Mouse (Mus musculus) midbrain, embryonic 12.5 days (tissue): ENCODE results near the gene Lrmp. TPM values are rescaled to one million over a fixed set of nuclear protein-coding genes. Genes with fewer than 3 reads are reported as not detected.

ENCODE experiments used
- ATAC-seq: fragments of 200-750 bp; cut with Nextera tagmentation; 2 replicates; pipeline ENCODE4 v1.8.0; 2017; ENCODE audit warnings: low read depth, moderate TSS enrichment, moderate library complexity; ENCODE audit not compliant: low FRiP score
- H3K27ac ChIP-seq: fragments of 300-500 bp; sonication (generic); replicated peaks from 2 replicates; pipeline ENCODE4 v1.5.1; 2016; ENCODE audit warnings: mild to moderate bottlenecking
- H3K27me3 ChIP-seq: fragments of 300-500 bp; sonication (generic); 2 replicates; pipeline ENCODE4 v1.6.1; 2016; ENCODE audit warnings: mild to moderate bottlenecking
- H3K36me3 ChIP-seq: fragments of 300-500 bp; sonication (generic); 2 replicates; pipeline ENCODE4 v1.6.1; 2016
- H3K4me1 ChIP-seq: fragments of 300-500 bp; sonication (generic); 2 replicates; pipeline ENCODE4 v1.6.1; 2016
- H3K4me2 ChIP-seq: fragments of 300-500 bp; sonication (generic); replicated peaks from 2 replicates; pipeline ENCODE4 v1.6.1; 2016; ENCODE audit warnings: mild to moderate bottlenecking, moderate library complexity
- H3K4me3 ChIP-seq: fragments of 300-500 bp; sonication (generic); 2 replicates; pipeline ENCODE4 v1.5.1; 2016; ENCODE audit warnings: mild to moderate bottlenecking
- H3K9ac ChIP-seq: fragments of 300-500 bp; sonication (generic); replicated peaks from 2 replicates; pipeline ENCODE4 v1.6.1; 2016; ENCODE audit warnings: mild to moderate bottlenecking, moderate library complexity
- H3K9me3 ChIP-seq: fragments of 300-500 bp; sonication (generic); 2 replicates; pipeline ENCODE4 v1.6.1; 2016; ENCODE audit warnings: mild to moderate bottlenecking
- WGBS: fragments of 180-500 bp; shearing (Covaris S2); methylation state at CpG from one replicate; pipeline ENCODE4 v1.1.7; 2016; 5-methylcytosine and 5-hydroxymethylcytosine counted together
- polyA plus RNA-seq: library from polyadenylated mRNA; unstranded; fragments of >200 nt; fragmentation: Nextera tagmentation; extraction: Ambion mirVana; gene quantifications from 2 replicates; pipeline ENCODE4 v1.2.1, GENCODE M21; 2016

Lrmp gene
- polyA plus RNA-seq, 1 experiment from 2014 or later = 1.1 TPM

DNA sequence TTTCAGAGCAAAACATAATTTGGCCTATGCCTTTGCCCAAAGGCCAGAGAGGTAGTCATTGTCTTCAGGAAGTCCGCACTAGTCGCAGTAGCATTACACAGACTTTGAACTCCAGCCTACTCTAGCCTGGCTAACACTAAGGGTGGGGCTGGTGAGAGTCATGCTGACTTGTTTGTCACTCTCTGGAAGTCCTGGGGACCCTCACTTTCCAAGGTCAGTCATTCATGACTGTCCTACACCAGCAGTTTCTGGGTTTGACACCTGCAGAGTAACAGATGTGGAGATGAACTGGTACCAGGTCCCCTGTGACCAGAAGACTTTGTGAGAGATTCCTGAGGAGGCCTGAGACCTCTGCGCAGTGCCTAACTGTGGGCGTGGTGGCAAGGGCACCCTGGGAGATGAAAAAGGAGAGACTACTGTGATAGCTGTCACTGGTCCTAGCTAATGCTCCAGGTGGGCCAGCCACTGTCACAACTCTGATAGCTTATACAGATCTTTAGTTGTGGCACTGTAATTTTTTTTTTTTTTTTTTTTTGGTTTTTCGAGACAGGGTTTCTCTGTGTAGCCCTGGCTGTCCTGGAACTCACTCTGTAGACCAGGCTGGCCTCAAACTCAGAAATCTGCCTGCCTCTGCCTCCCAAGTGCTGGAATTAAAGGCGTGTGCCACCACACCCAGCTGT is 9.2 kb upstream of the Lrmp start:
- no peak overlapping the region for H3K27ac ChIP-seq
- no peak for ATAC-seq
- 88% methylated on average over 5 of the region's 6 CpGs for WGBS
- H3K4me1 ChIP-seq = no peaks in the 10 kb centered on the region
- no peaks in the 10 kb centered on the region for H3K27me3 ChIP-seq
- H3K4me3 ChIP-seq = no peak overlapping the region
- H3K9me3 ChIP-seq = no peaks in the 10 kb centered on the region
- H3K9ac ChIP-seq = no peak overlapping the region
- H3K36me3 ChIP-seq = no peaks in the 10 kb centered on the region
- H3K4me2 ChIP-seq = no peak overlapping the region

DNA sequence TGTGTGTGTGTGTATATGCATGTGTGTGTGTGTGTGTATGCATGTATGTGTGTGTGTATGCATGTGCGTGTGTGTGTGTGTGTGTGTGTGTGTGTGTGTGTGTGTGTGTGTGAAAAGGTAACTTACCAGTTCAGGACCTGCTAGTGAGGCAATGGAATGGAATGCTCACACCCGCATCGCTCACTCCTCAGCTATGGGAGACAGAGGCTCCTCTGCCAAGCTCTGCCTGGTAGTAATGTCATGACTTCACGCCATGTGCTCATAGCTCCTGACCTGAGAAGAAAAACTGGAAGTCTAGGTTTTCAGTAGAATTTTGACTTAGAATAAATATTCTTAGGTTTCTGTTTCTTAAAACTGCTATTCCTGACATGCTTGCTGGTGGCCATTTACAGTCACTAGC is 4.7 kb upstream of the Lrmp start:
- Histone ChIP-seq H3K4me1 (no peaks in the 10 kb centered on the region), H3K9ac (no peak overlapping the region), H3K27me3 (no peaks in the 10 kb centered on the region), H3K4me3 (no peak overlapping the region), H3K36me3 (no peaks in the 10 kb centered on the region), H3K27ac (no peak overlapping the region), H3K4me2 (no peak overlapping the region), H3K9me3 (no peaks in the 10 kb centered on the region)
- 95% methylated on average over 4 of the region's 4 CpGs for WGBS
- no peak for ATAC-seq

DNA sequence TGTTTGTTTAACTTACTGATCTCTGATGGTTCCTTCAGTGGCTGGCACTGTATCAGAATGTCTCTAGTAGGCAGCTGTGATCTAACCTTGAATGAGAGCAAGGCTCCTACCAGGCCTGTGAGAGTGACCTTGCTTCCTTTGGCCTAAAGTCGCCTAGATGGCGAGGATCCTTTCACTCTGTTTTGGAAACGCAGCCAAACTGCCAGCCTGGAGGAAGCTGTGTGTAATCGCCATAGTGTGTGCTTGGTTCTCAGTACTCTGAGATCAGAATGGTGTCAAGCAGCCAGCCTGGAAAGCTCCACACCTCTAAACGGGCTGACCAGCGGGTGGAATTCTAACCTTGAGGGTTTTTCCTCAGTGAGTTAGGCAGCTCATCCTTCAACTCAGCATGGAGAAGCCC is 2.6 kb upstream of the Lrmp start:
- Histone ChIP-seq H3K4me3 (no peak overlapping the region), H3K27me3 (no peaks in the 10 kb centered on the region), H3K4me2 (no peak overlapping the region), H3K36me3 (no peaks in the 10 kb centered on the region), H3K4me1 (peaks cover 13% of the 10 kb centered on the region), H3K9ac (no peak overlapping the region), H3K27ac (no peak overlapping the region), H3K9me3 (no peaks in the 10 kb centered on the region)
- ATAC-seq = no peak
- 71% methylated on average over 6 of the region's 6 CpGs for WGBS

DNA sequence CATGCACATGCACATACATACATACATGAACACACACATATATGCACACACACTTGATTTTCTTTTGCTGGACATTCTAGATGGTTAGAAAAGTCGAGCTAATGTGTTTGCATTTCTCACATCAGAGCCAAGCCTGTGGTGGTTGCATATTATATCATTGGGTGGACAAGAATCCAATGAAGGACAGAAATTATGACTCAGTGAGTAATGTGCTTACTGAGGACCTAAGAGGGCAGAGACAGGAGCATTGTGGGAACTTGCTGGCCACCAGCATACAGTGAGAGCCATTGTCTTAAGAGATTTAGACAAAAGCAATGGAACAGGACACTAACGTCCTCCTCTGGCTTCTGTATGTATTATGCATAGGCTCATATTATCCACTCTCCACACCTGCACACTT is 892 bp upstream of the Lrmp start:
- 78% methylated on average over 2 of the region's 2 CpGs for WGBS
- Histone ChIP-seq H3K9me3 (no peaks in the 10 kb centered on the region), H3K4me2 (no peak overlapping the region), H3K27me3 (no peaks in the 10 kb centered on the region), H3K36me3 (no peaks in the 10 kb centered on the region), H3K27ac (no peak overlapping the region), H3K4me1 (peaks cover 13% of the 10 kb centered on the region), H3K4me3 (no peak overlapping the region), H3K9ac (no peak overlapping the region)
- ATAC-seq = no peak

DNA sequence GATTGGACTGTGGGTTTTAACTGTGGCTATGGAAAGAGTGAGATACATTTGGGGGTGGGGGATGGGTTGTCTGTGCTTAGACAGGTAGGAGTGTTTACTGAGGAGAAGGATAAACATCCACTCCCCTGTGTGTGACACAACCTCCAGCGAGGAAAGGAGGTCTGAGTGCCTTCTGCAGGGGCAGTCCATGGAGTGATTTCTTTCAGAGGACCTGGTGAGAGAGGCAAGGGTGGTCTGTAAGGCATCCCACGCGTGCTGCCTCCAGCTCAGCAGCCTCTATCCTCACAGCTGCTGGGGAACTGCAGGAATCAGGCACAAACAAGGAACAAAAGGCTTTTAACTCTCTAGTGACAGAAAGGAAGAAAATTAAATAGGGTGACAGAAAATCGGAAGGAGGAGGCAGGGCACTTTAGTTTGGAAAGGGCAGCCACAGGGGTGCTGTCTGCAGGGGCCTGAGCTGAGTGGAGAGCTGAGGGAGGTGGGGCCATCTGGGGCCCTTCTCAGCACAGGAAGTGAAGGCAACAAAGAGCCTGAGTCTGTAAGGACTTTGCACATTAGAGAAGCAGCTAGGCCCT is 732 bp downstream of the Lrmp start:
- H3K4me3 ChIP-seq = no peak overlapping the region

DNA sequence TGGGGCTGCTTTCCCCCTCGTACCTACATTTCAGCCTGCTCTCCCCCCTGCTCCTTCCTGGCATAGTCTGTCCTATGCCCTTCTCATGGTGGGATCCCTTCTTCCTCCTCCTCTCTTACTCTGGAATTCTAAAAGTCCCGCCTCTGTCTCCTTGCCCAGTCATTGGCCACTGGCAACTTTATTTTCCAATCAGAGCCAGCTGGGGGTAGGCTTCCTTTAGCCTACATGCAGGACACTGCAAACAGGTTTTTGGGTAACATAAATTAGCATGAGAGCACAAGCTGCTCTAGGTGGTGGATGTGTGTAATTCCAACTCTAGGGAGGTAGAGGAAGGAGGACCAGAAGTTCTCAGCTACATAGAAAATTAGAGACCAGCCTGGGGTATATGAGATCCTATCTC is 4.6 kb downstream of the Lrmp start:
- 71% methylated on average over 2 of the region's 2 CpGs for WGBS
- Histone ChIP-seq H3K36me3 (no peaks in the 10 kb centered on the region), H3K27ac (no peak overlapping the region), H3K9me3 (no peaks in the 10 kb centered on the region), H3K4me1 (peaks cover 27% of the 10 kb centered on the region), H3K9ac (no peak overlapping the region), H3K4me2 (no peak overlapping the region), H3K27me3 (peaks cover 14% of the 10 kb centered on the region), H3K4me3 (no peak overlapping the region)
- ATAC-seq = no peak

More for the DNA sequence above, 732 bp downstream of the Lrmp start:
- Histone ChIP-seq H3K36me3 (no peaks in the 10 kb centered on the region), H3K4me1 (peaks cover 16% of the 10 kb centered on the region), H3K4me2 (peak overlapping the region; percentile 34), H3K9ac (no peak overlapping the region; the same call in 1 of the 2 replicates), H3K9me3 (no peaks in the 10 kb centered on the region), H3K27ac (peak overlapping the region; percentile 74), H3K27me3 (peaks cover 7% of the 10 kb centered on the region)
- peak; percentile 81 for ATAC-seq
- WGBS = 5% methylated on average over 4 of the region's 4 CpGs

DNA sequence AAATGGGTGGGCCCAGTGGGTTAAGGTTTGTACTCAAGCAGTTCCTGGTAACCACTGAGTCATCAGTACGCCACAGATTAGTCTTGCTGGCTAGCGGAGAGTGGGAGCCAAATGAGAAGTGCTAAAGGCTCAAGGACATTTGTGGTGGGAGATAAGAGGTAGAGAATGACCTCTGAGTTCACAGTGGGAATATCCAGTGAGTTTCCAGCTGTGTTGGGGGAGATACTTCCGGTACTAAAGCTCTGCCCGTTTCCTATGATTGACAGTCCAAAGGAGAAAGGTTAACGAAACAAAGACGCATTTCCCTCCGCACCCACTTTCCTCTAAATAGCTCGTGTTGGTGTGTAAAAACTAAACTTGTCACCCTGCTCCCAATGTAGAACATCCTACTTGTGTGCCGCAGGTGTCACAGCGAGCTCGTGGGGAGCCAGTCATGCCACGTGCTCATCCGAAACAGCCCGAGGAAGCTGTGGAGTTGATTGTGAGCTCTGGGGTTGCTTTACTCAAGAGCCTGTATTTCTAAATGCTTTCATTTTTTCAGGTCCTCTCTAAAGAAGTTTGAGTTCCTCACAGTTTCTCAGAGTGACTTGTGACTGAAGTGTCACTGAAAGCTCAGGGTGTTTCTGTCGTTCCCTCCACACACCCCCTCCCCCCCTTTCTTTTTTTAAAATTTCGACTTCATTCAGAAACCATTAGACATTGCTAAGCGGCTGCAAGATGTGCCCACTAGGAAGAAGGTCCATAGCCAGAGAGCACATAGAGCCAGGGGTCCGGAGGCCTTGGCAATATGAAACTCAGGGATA is 5.5 kb downstream of the Lrmp start:
- ATAC-seq = no peak
- H3K27ac ChIP-seq = no peak overlapping the region

DNA sequence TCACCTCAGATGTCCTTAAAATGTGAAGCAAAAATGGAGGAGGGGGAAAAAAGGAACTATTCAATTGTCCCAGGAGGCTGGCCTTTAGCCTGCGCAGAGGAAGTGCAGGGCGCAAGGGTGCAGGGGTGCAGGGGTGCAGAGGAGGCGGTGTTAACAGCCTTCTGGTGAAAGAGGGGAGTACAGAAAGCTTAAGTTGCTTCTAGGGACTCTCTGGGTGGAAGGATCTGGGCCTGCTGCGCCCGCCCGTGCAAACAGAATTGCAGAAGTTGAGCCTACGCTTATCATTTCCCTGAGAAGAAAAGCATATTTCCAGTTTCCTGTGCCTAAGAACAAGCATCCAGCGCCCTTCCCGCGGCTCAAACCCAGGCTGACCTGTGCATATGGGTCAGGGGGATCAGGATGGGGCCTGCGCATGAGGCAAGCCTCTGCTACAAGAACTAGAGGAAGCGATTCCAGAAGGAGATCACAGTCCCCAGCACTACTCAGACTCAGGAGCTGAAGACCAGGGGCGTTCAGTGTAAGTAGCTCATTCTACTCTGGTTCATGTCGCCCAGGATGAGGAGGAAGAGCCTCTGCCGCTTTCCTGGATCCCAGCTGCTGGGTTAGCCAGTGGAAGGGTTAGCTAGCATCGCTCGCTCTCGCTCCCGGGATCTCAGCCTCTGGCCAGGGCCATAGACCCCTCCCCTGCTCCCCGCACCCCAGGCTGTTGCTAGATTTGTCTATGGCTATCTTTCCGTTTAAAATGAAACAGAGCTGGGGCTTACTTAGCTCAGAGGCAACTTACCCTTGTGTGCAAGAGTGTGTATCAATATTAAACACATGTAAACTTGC is 6.4 kb downstream of the Lrmp start:
- H3K27ac ChIP-seq = no peak overlapping the region

More for the DNA sequence above, 5.5 kb downstream of the Lrmp start:
- Histone ChIP-seq H3K36me3 (no peaks in the 10 kb centered on the region), H3K4me3 (no peak overlapping the region), H3K4me1 (peaks cover 26% of the 10 kb centered on the region), H3K27me3 (peaks cover 14% of the 10 kb centered on the region), H3K9ac (no peak overlapping the region), H3K4me2 (no peak overlapping the region), H3K9me3 (no peaks in the 10 kb centered on the region)
- 51% methylated on average over 18 of the region's 18 CpGs for WGBS

DNA sequence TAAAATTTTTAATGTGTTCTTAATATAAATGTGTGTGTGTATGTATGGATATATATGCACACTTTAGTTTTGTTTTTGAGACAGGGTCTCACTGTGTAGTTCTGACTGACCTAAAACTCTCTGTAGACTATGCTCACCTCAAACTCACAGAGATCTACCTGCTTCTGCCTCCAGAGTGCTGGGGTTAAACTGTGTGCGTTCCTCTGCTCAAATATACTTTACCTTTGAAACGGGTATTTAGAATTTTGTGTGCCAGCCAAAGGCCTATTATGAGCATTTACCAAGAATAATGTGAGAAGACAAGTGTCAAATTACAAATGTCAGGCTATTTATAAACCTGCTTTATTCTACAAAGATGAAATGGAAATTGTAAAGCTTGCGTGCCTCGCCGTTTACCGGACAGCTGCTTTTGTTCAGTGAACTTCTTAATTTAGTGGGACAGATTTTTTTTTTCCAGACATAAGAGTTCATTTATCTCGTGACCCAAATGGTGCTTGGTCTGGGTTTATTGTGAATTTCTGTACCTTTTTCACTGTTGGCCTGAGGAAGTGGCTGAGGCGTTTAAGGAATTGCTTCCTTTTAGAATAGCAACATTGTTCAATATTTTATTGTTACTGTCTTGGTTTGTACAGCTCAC is 7.1 kb downstream of the Lrmp start:
- Histone ChIP-seq H3K27ac (no peak overlapping the region), H3K9me3 (no peaks in the 10 kb centered on the region), H3K27me3 (peaks cover 14% of the 10 kb centered on the region), H3K4me1 (peaks cover 14% of the 10 kb centered on the region; the same call in 1 of the 2 replicates), H3K4me3 (no peak overlapping the region), H3K9ac (no peak overlapping the region), H3K4me2 (no peak overlapping the region), H3K36me3 (no peaks in the 10 kb centered on the region)
- no peak for ATAC-seq
- WGBS = 47% methylated on average over 8 of the region's 8 CpGs

More for the DNA sequence above, 6.4 kb downstream of the Lrmp start:
- Histone ChIP-seq H3K4me3 (no peak overlapping the region), H3K4me2 (no peak overlapping the region), H3K9me3 (no peaks in the 10 kb centered on the region), H3K27me3 (peaks cover 14% of the 10 kb centered on the region), H3K9ac (no peak overlapping the region), H3K4me1 (peaks cover 18% of the 10 kb centered on the region), H3K36me3 (no peaks in the 10 kb centered on the region)
- 42% methylated on average over 21 of the region's 21 CpGs for WGBS
- 0 out of 2 replicates have a peak, but pooled peaks have one; percentile 19 for ATAC-seq

DNA sequence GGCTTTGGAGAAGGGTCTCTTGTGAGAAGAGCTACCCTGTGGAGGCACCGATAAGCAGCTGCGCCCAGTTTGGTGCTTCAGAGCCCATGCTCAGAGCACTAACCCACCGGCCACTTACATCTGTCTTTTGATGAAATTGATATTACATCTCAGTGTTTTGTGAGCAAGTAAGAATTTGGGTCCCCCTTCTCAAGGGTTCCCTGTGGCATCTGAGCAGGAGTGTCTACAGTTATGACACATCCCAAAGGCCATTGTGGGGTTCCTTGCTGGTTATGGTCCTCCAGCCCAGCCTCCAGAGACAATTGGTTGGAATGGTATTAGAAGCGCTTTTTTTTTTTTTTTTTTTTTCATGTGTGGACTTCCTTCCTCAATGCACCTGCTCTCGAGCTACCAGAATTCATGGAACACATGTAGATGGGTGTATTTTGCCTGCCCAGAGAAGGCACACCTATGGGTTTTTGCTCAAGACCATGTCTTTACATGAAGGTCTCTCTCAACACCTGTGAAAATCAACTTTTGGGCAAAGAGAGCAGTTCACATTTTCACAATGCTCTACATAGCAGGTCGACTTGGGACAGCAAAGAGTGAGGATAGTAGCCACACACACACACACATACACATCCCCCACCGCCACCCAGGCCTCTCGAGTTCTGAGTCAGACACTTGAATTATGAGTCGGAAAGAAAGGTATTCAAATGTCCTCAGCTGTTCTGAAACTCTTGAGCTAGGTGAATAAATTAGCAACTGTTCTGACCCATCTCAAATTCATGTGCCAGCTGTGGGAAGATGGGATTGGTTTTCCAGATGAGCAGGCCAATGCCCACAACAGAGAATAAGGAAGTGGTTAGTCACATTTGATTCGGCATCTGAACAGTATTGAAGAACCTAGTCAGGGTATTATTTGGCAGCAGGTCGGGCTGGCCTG is 7.9 kb downstream of the Lrmp start:
- ATAC-seq = no peak

More for the DNA sequence above, 7.9 kb downstream of the Lrmp start:
- Histone ChIP-seq H3K9ac (no peak overlapping the region), H3K27ac (no peak overlapping the region), H3K4me2 (no peak overlapping the region), H3K27me3 (peaks cover 14% of the 10 kb centered on the region), H3K9me3 (no peaks in the 10 kb centered on the region), H3K36me3 (no peaks in the 10 kb centered on the region), H3K4me3 (no peak overlapping the region), H3K4me1 (peaks cover 14% of the 10 kb centered on the region; the same call in 1 of the 2 replicates)
- WGBS = 84% methylated on average over 11 of the region's 11 CpGs
